In genomic region chr4:149485053-149485824, GRCm38 (mm10) we compare ENCODE assay signal across 8 mouse cellular contexts. TPM values are rescaled to one million over a fixed set of nuclear protein-coding genes. Genes with fewer than 3 reads are reported as not detected.
DNase-seq lines count a peak whose midpoint lies in the region; ATAC-seq and TF ChIP-seq lines count a peak whose summit lies in the region.

Gene Nmnat1, minus strand, starts transcription at chr4:149485202.
Gene Lzic, plus strand, starts transcription at chr4:149485229.

- H3K4me2 ChIP-seq in lung, postnatal 0 days (replicated peaks; ENCODE audit: low read depth, low read length): peak within 1 kb of the TSS; percentile 84

- TF ChIP-seq EP300 in lung, postnatal 0 days (IDR thresholded peaks at IDR 0.05): no peak

- ATAC-seq in lung, postnatal 0 days: peak; percentile 99

- DNase-seq in MEL-GATA-1-ER (ENCODE audit: extremely low read depth, low read depth): peak; percentile 88
- peak; percentile 90 for DNase-seq in cerebellum, adult 8-10 months
- DNase-seq in forelimb bud, embryonic 11.5 days (ENCODE audit: low read depth, low spot score): peak; percentile 93
- DNase-seq in hindbrain, embryonic 10.5 days (ENCODE audit: low spot score): peak; percentile 97
- peak; percentile 92 for DNase-seq in layer of hippocampus, adult 9-11 months
- DNase-seq in lung, postnatal 0 days (ENCODE audit: low spot score): peak; percentile 96
- DNase-seq in ovary, postnatal 14 days (ENCODE audit: low spot score): peak; percentile 86
- DNase-seq in thymus, postnatal 14 days: peak; percentile 91

- under 1% methylated on average over 60 of the region's 60 CpGs for WGBS in hindbrain, embryonic 10.5 days
- 0% methylated on average over 57 of the region's 60 CpGs for WGBS in lung, postnatal 0 days

- peak within 1 kb of the TSS; percentile 61 for H3K9ac ChIP-seq in lung, postnatal 0 days (replicated peaks; ENCODE audit: low read depth)

- peak within 1 kb of the TSS; percentile 75 for H3K4me3 ChIP-seq in hindbrain, embryonic 10.5 days
- peak within 1 kb of the TSS; percentile 62 for H3K4me3 ChIP-seq in lung, postnatal 0 days (ENCODE audit: low read depth, low read length)

- no peaks in the 10 kb centered on the region for H3K9me3 ChIP-seq in hindbrain, embryonic 10.5 days
- no peaks in the 10 kb centered on the region for H3K9me3 ChIP-seq in lung, postnatal 0 days (ENCODE audit: low read length)

- peaks cover 30% of the 10 kb centered on the region for H3K4me1 ChIP-seq in hindbrain, embryonic 10.5 days (replicated peaks)
- H3K4me1 ChIP-seq in lung, postnatal 0 days (ENCODE audit: insufficient read depth, low read depth, low read length): peaks cover 5% of the 10 kb centered on the region; the same call in 1 of the 2 replicates

- peak; percentile 43 for TF ChIP-seq CTCF in lung, postnatal 0 days (IDR thresholded peaks at IDR 0.05)

- peak within 1 kb of the TSS; percentile 92 for H3K27ac ChIP-seq in hindbrain, embryonic 10.5 days
- H3K27ac ChIP-seq in lung, postnatal 0 days (ENCODE audit: low read length): peak within 1 kb of the TSS; percentile 78

- peaks cover 37% of the 10 kb centered on the region for H3K36me3 ChIP-seq in hindbrain, embryonic 10.5 days
- peaks cover 16% of the 10 kb centered on the region for H3K36me3 ChIP-seq in lung, postnatal 0 days (ENCODE audit: insufficient read depth, low read length)

- no peaks in the 10 kb centered on the region for H3K27me3 ChIP-seq in hindbrain, embryonic 10.5 days (ENCODE audit: insufficient read depth, poor library complexity, severe bottlenecking)
- no peaks in the 10 kb centered on the region for H3K27me3 ChIP-seq in lung, postnatal 0 days (replicated peaks; ENCODE audit: insufficient read depth, low read length)

RNA-seq across cellular contexts. Expression of gene Nmnat1, which starts in this region (rescaled TPM):
- 17.0 TPM in 2 replicates for polyA plus RNA-seq in hindbrain, embryonic 10.5 days (2016; fragmentation: Nextera tagmentation; extraction: Ambion mirVana)
- 6.3 TPM in 2 replicates for polyA plus RNA-seq in lung, postnatal 0 days (2015; fragmentation: Nextera tagmentation; extraction: Ambion mirVana)

RNA-seq across cellular contexts. Expression of gene Lzic, which starts in this region (rescaled TPM):
- 49.0 and 50.9 TPM in 2 replicates for polyA plus RNA-seq in hindbrain, embryonic 10.5 days (2016; fragmentation: Nextera tagmentation; extraction: Ambion mirVana)
- 19.8 and 23.0 TPM in 2 replicates for polyA plus RNA-seq in lung, postnatal 0 days (2015; fragmentation: Nextera tagmentation; extraction: Ambion mirVana)

Comparison
In these comparisons a context has a peak if more than half of its experiments do, and no peak if none do; other contexts are left out.
1. Peak in every context shown above with its lines: DNase-seq, ATAC-seq, H3K4me3 ChIP-seq and H3K27ac ChIP-seq.